Mouse (Mus musculus) heart, adult 2 months (tissue): ENCODE data around the gene Gm5447.

Source experiments
- CTCF ChIP-seq: fragments of 200-600 bp; IDR thresholded peaks from 2 replicates; pipeline ENCODE4 v1.8.1; 2022; ENCODE audit warnings: antibody characterized with exemption, mild to moderate bottlenecking, moderate library complexity
- EP300 ChIP-seq: fragments of 200-500 bp; IDR thresholded peaks from 2 replicates; pipeline ENCODE4 v1.6.1; 2011; ENCODE audit warnings: low read depth, low read length, control low read depth; ENCODE audit not compliant: insufficient read depth

DNA sequence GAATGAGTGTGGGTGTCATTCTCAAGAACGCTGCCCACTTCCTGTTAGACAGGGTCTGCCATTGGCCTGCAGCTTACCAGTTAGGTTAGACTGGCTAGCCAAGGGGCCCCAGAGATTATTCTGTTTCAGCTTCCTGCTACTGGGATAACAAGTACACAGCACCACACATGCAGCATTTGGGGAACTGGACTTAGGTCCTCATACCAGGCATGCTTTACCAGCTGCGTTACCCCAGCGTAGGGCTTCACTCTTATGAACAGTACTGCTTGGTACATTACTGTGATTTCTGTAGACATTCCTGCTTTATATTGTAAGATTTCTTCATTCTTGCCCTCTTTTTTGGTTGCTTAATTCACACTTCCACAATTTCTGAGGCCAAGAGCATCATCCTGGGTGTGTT, 43.5 kb downstream of the Gm5447 start:
- no peak for TF ChIP-seq CTCF
- no peak for TF ChIP-seq EP300
